In the genomic region with DNA sequence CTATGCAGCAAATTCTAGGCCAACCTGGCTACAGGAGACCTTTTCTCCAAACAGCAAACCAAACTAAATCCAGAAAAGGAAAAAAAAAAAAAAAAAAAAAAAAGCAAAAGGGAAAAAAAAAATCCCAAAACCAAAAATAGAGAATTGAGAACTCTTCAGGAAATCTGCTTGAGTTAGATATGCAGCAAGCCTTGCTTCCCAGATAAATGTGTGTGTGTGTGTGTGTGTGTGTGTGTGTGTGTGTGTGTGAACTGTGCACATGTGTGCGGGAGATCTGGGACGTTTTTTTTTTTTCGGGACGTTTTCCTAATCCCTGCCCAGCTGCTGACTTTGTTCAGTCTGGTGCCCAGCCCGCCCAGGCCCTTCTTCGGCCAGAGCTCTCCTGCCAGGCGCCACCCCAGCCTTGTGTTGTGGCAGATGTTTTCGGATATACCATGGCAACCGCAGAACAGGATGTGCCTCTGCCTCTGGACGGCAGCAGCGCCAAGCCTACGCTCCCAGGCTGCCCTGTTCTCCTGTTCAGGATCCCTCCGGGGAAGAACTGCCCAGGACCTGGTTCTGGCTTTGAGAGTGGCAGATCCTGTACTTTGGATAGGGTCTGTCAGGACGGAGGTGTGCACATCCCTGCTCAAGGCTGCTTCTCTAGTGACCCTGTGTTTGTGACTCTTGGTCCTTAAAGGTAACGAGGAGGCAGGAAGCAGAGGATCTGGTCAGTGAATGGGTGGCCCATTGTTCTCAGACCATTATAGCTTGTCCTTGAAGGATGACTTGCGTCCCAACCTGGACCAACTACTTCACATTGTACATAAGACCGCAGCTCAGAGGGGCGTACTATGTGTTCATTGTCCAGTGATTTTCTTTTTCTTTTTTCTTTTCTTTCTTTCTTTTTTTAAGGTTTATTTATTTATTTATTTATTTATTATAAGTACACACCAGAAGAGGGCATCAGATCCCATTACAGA, we compare ENCODE assay signal across 8 mouse cellular contexts. TPM values are rescaled to one million over a fixed set of nuclear protein-coding genes. Genes with fewer than 3 reads are reported as not detected.
DNase-seq lines count a peak whose midpoint lies in the region; ATAC-seq and TF ChIP-seq lines count a peak whose summit lies in the region.

No protein-coding gene starts in this region.

- no peaks in the 10 kb centered on the region for H3K36me3 ChIP-seq in C2C12 (ENCODE audit: control insufficient read depth, insufficient read depth)
- H3K36me3 ChIP-seq in forebrain, embryonic 12.5 days (replicated peaks): no peaks in the 10 kb centered on the region
- H3K36me3 ChIP-seq in megakaryocyte, embryonic 14.5 days (replicated peaks; ENCODE audit: low read length): peaks cover 25% of the 10 kb centered on the region
- H3K36me3 ChIP-seq in stomach, embryonic 16.5 days (ENCODE audit: control insufficient read depth, insufficient read depth, low read length): no peaks in the 10 kb centered on the region

- peak overlapping the region; percentile 22; the same call in 1 of the 2 replicates for H3K4me2 ChIP-seq in forebrain, embryonic 12.5 days
- 0 out of 2 replicates have a peak overlapping the region, but pooled peaks have one; percentile 15 for H3K4me2 ChIP-seq in stomach, embryonic 16.5 days (ENCODE audit: low read depth, low read length)

- H3ac ChIP-seq in C2C12 (ENCODE audit: control insufficient read depth, insufficient read length, low read depth): no peak overlapping the region

- H3K4me3 ChIP-seq in C2C12 (ENCODE audit: insufficient read depth, poor library complexity, severe bottlenecking): no peak overlapping the region
- no peak overlapping the region for H3K4me3 ChIP-seq in forebrain, embryonic 12.5 days (replicated peaks)
- peak overlapping the region; percentile 84 for H3K4me3 ChIP-seq in megakaryocyte, embryonic 14.5 days (replicated peaks)
- H3K4me3 ChIP-seq in stomach, embryonic 16.5 days (replicated peaks; ENCODE audit: low read length): no peak overlapping the region; the same call in 1 of the 2 replicates
- H3K4me3 ChIP-seq in layer of hippocampus, adult 2 months: no peak overlapping the region

- no peaks in the 10 kb centered on the region for H3K27me3 ChIP-seq in C2C12 (ENCODE audit: control insufficient read depth, insufficient read depth, insufficient read length)
- no peaks in the 10 kb centered on the region for H3K27me3 ChIP-seq in forebrain, embryonic 12.5 days
- no peaks in the 10 kb centered on the region for H3K27me3 ChIP-seq in megakaryocyte, embryonic 14.5 days (replicated peaks)
- no peaks in the 10 kb centered on the region for H3K27me3 ChIP-seq in stomach, embryonic 16.5 days (ENCODE audit: control insufficient read depth, insufficient read depth, low read length)

- no peaks in the 10 kb centered on the region for H3K9me3 ChIP-seq in forebrain, embryonic 12.5 days
- peaks cover 23% of the 10 kb centered on the region for H3K9me3 ChIP-seq in megakaryocyte, embryonic 14.5 days
- peaks cover 7% of the 10 kb centered on the region; the same call in 1 of the 2 replicates for H3K9me3 ChIP-seq in stomach, embryonic 16.5 days (replicated peaks; ENCODE audit: control insufficient read depth, low read length)

- no peaks in the 10 kb centered on the region for H3K79me3 ChIP-seq in C2C12 (ENCODE audit: low read depth)

- H3K4me1 ChIP-seq in forebrain, embryonic 12.5 days: peaks cover 15% of the 10 kb centered on the region
- peaks cover 70% of the 10 kb centered on the region for H3K4me1 ChIP-seq in megakaryocyte, embryonic 14.5 days
- H3K4me1 ChIP-seq in stomach, embryonic 16.5 days (ENCODE audit: control insufficient read depth, insufficient read depth, low read length): peaks cover 8% of the 10 kb centered on the region

- H3K27ac ChIP-seq in forebrain, embryonic 12.5 days: peak overlapping the region; percentile 73
- H3K27ac ChIP-seq in stomach, embryonic 16.5 days (ENCODE audit: low read length): peak overlapping the region; percentile 82
- H3K27ac ChIP-seq in layer of hippocampus, adult 2 months: no peak overlapping the region

- H3K9ac ChIP-seq in forebrain, embryonic 12.5 days: peak overlapping the region; percentile 29; the same call in 1 of the 2 replicates
- peak overlapping the region; percentile 57 for H3K9ac ChIP-seq in stomach, embryonic 16.5 days (ENCODE audit: low read length)

- peak; percentile 2 for TF ChIP-seq CTCF in C2C12 (IDR thresholded peaks at IDR 0.05; ENCODE audit: control insufficient read depth, insufficient read depth, insufficient read length)
- TF ChIP-seq CTCF in layer of hippocampus, adult 2 months (conservative IDR thresholded peaks at IDR 0.05): no peak

- DNase-seq in ZHBTc4 (ENCODE audit: low read depth, low spot score): peak; percentile 51
- peak; percentile 73 to 78 for DNase-seq in heart, postnatal 14 days
- DNase-seq in kidney, postnatal 25 days: peak; percentile 45 to 83
- DNase-seq in layer of hippocampus, adult 2 months (ENCODE audit: low spot score in 2 of 2): no peak

- H3K79me2 ChIP-seq in C2C12 (ENCODE audit: control insufficient read depth, insufficient read depth): no peaks in the 10 kb centered on the region

- ATAC-seq in forebrain, embryonic 12.5 days (ENCODE audit: low FRiP score): peak; percentile 57; the same call in 1 of the 2 replicates
- peak; percentile 56 for ATAC-seq in stomach, embryonic 16.5 days (ENCODE audit: insufficient read depth, low FRiP score)

- intact Hi-C loops in heart, postnatal 14 days (cut with DNase I): loop anchor here (2.0 kb wide), 1 partner anchor 22 kb away; a partner anchor contains a TSS

- WGBS in forebrain, embryonic 12.5 days: 34% methylated on average over 18 of the region's 18 CpGs
- 37% methylated on average over 18 of the region's 18 CpGs for WGBS in stomach, embryonic 16.5 days

TF ChIP-seq in C2C12, 6 proteins besides CTCF, POLR2A, EP300 and RAD21:
- TF ChIP-seq CEBPB (IDR thresholded peaks at IDR 0.05; ENCODE audit: low read depth) (no peak), MYOG (IDR thresholded peaks at IDR 0.05; ENCODE audit: control insufficient read depth, extremely low read depth, insufficient read length) (no peak), MYOD1 (IDR thresholded peaks at IDR 0.05; ENCODE audit: control insufficient read depth, insufficient read length, low read depth) (no peak), FOSL1 (IDR thresholded peaks at IDR 0.05; ENCODE audit: insufficient read depth, low read length, poor library complexity, severe bottlenecking) (no peak), MAX (IDR thresholded peaks at IDR 0.05) (no peak), USF1 (IDR thresholded peaks at IDR 0.05; ENCODE audit: low read depth) (no peak)

RNA-seq across cellular contexts. Expression of a gene that starts 22.4 kb away (rescaled TPM):
- polyA plus RNA-seq in C2C12 (2012; fragmentation: generic; extraction: Trizol): 156 TPM
- 256 and 277 TPM in 2 replicates for polyA plus RNA-seq in forebrain, embryonic 12.5 days (2016; fragmentation: Nextera tagmentation; extraction: Ambion mirVana)
- 10 to 100 TPM; 41.1 to 51.1 TPM for total RNA-seq in heart, postnatal 14 days (2021)
- 132 and 208 TPM in 2 replicates for polyA plus RNA-seq in megakaryocyte, embryonic 14.5 days (2012; ENCODE audit: insufficient read depth, low replicate concordance)
- 145 and 159 TPM in 2 replicates for polyA plus RNA-seq in stomach, embryonic 16.5 days (2015; fragmentation: Nextera tagmentation; extraction: Ambion mirVana)
- 100 to 1,000 TPM in 1 of 2 experiments, 10 to 100 TPM in 1; 95.2 to 101 TPM for total RNA-seq in layer of hippocampus, adult 2 months (2021)

Comparison
In these comparisons a context has a peak if more than half of its experiments do, and no peak if none do; other contexts are left out.
1. DNase-seq: peak in ZHBTc4 (single experiment), heart, postnatal 14 days (2 of 2) and kidney, postnatal 25 days (2 of 2); none in layer of hippocampus, adult 2 months (0 of 2).